Mouse (Mus musculus) hindbrain, embryonic 13.5 days (tissue): ENCODE results near the gene B4galt2. TPM values are rescaled to one million over a fixed set of nuclear protein-coding genes. Genes with fewer than 3 reads are reported as not detected.

Source experiments
- ATAC-seq: fragments of 200-750 bp; cut with Nextera tagmentation; 2 replicates; pipeline ENCODE4 v1.8.0; 2017; ENCODE audit warnings: moderate TSS enrichment; ENCODE audit not compliant: low FRiP score
- H3K27ac ChIP-seq: fragments of 300-500 bp; sonication (generic); 2 replicates; pipeline ENCODE4 v1.5.1; 2015; ENCODE audit warnings: inconsistent platforms, mild to moderate bottlenecking, moderate library complexity
- H3K27me3 ChIP-seq: fragments of 300-500 bp; sonication (generic); 2 replicates; pipeline ENCODE4 v1.6.1; 2015; ENCODE audit warnings: mild to moderate bottlenecking, inconsistent platforms
- H3K36me3 ChIP-seq: fragments of 300-500 bp; sonication (generic); 2 replicates; pipeline ENCODE4 v1.6.1; 2015; ENCODE audit warnings: mild to moderate bottlenecking, inconsistent platforms
- H3K4me1 ChIP-seq: fragments of 300-500 bp; sonication (generic); replicated peaks from 2 replicates; pipeline ENCODE4 v1.6.1; 2015; ENCODE audit warnings: inconsistent platforms
- H3K4me2 ChIP-seq: fragments of 300-500 bp; sonication (generic); 2 replicates; pipeline ENCODE4 v1.6.1; 2015; ENCODE audit warnings: inconsistent platforms, mild to moderate bottlenecking, moderate library complexity
- H3K4me3 ChIP-seq: fragments of 300-500 bp; sonication (generic); 2 replicates; pipeline ENCODE4 v1.5.1; 2015; ENCODE audit warnings: mild to moderate bottlenecking, inconsistent platforms
- H3K9ac ChIP-seq: fragments of 300-500 bp; sonication (generic); 2 replicates; pipeline ENCODE4 v1.6.1; 2015; ENCODE audit warnings: mild to moderate bottlenecking, inconsistent platforms
- H3K9me3 ChIP-seq: fragments of 300-500 bp; sonication (generic); 2 replicates; pipeline ENCODE4 v1.6.1; 2016; ENCODE audit warnings: inconsistent platforms
- WGBS: fragments of 180-500 bp; shearing (Covaris S2); methylation state at CpG from one replicate; pipeline ENCODE4 v1.1.7; 2015; 5-methylcytosine and 5-hydroxymethylcytosine counted together
- polyA plus RNA-seq: library from polyadenylated mRNA; unstranded; fragments of >200 nt; fragmentation: Nextera tagmentation; extraction: Ambion mirVana; gene quantifications from 2 replicates; pipeline ENCODE4 v1.2.1, GENCODE M21; 2015

Gene B4galt2
- polyA plus RNA-seq, 1 experiment from 2014 or later: 45.2 TPM

- H3K36me3 ChIP-seq: no peaks in the 10 kb centered on the region
- no peak overlapping the region for H3K4me2 ChIP-seq
- peaks cover 20% of the 10 kb centered on the region for H3K4me1 ChIP-seq
- no peak for ATAC-seq
- no peak overlapping the region for H3K9ac ChIP-seq
- 91% methylated on average over 5 of the region's 5 CpGs for WGBS
- no peak overlapping the region for H3K27ac ChIP-seq
- no peaks in the 10 kb centered on the region for H3K9me3 ChIP-seq
- no peak overlapping the region for H3K4me3 ChIP-seq
- H3K27me3 ChIP-seq: 0 out of 2 replicates have a peak, but pooled peaks cover 3% of the 10 kb centered on the region
Observed at GRCm38 (mm10) chr4:117844467-117844866, 38.8 kb downstream of the B4galt2 start.

GRCm38 (mm10) chr4:117843101-117843500 is 40.2 kb downstream of the B4galt2 start:
- H3K27ac ChIP-seq: no peak overlapping the region
- WGBS: 94% methylated on average over 5 of the region's 5 CpGs
- no peak for ATAC-seq

DNA sequence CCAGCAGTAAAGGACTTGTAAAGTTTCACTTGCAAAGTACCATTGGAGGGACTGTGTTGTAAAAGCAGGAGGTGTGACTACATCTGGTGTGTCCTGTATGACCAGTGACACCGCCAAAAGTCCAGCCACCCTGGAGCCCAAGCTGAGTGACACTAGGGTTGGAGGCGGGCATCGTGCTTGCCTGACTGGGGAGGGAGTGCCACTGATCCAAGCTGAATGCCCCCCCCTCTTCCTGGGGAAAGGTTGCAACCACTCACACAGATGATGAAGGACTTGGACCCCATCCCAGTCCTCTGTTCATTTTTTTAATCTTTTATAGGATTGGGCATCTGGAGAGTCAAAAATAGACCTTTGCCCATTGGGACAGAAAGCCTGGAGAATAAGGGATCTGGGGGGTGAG is 41.7 kb downstream of the B4galt2 start:
- Histone ChIP-seq H3K4me1 (peaks cover 7% of the 10 kb centered on the region), H3K9ac (no peak overlapping the region), H3K4me2 (no peak overlapping the region), H3K9me3 (no peaks in the 10 kb centered on the region), H3K27me3 (no peaks in the 10 kb centered on the region), H3K4me3 (no peak overlapping the region), H3K36me3 (no peaks in the 10 kb centered on the region), H3K27ac (no peak overlapping the region)
- 93% methylated on average over 3 of the region's 3 CpGs for WGBS
- no peak for ATAC-seq

More at GRCm38 (mm10) chr4:117843101-117843500, 40.2 kb downstream of the B4galt2 start:
- H3K4me1 ChIP-seq: peaks cover 12% of the 10 kb centered on the region
- no peak overlapping the region for H3K4me2 ChIP-seq
- H3K9me3 ChIP-seq: no peaks in the 10 kb centered on the region
- H3K27me3 ChIP-seq: no peaks in the 10 kb centered on the region
- H3K4me3 ChIP-seq: no peak overlapping the region
- no peak overlapping the region for H3K9ac ChIP-seq
- no peaks in the 10 kb centered on the region for H3K36me3 ChIP-seq

DNA sequence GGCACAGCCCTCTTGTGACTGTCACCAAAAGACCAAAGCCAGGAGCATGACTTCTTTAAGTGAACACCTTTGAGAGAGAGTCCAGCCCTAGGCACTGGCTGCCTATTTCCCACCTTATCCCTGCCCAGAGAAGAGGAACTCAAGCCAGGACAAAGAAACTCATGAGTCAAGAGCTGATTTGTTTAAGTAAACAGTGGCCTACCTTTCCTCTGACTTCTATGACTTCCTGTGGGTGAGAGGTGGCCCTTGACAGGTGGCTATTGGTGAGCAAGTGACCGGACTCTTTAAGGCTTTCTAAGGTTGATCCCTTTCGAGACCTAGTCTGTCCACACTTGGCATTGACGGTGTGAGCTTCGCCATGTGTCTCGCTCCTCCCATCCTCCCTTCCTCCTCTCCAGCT is 42.5 kb downstream of the B4galt2 start:
- Histone ChIP-seq H3K9me3 (no peaks in the 10 kb centered on the region), H3K36me3 (no peaks in the 10 kb centered on the region), H3K27ac (no peak overlapping the region), H3K9ac (no peak overlapping the region), H3K27me3 (no peaks in the 10 kb centered on the region), H3K4me3 (no peak overlapping the region), H3K4me2 (no peak overlapping the region), H3K4me1 (peaks cover 6% of the 10 kb centered on the region; the same call in 1 of the 2 replicates)
- ATAC-seq: no peak
- WGBS: 89% methylated on average over 5 of the region's 5 CpGs

- Histone ChIP-seq H3K36me3 (no peaks in the 10 kb centered on the region), H3K27me3 (no peaks in the 10 kb centered on the region), H3K4me2 (no peak overlapping the region), H3K9ac (0 out of 2 replicates have a peak overlapping the region, but pooled peaks have one; percentile 24), H3K4me1 (peaks cover 10% of the 10 kb centered on the region), H3K4me3 (no peak overlapping the region), H3K27ac (no peak overlapping the region), H3K9me3 (no peaks in the 10 kb centered on the region)
- ATAC-seq: no peak
- WGBS: 81% methylated on average over 6 of the region's 6 CpGs
Observed at GRCm38 (mm10) chr4:117839366-117839765, 43.9 kb downstream of the B4galt2 start.

DNA sequence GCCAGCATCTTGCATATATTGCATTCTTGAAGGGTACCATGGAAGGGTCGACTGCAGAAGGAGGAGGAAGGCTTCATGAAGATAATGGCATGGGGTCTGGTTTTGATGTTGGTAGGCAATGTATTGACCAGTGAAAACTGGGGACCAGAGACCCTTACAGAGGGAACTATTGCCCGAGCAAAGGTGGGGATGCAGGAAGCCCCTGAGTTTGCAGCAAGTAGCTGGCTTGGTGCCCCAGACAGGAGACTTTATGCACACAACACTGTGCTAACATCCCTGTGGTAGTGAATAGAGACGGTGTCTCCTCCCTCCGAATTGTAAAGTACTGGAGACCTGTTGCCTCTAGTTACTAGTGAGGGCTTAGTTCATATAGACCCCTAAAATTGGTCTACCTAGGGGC is 46.0 kb downstream of the B4galt2 start:
- H3K4me1 ChIP-seq: peaks cover 12% of the 10 kb centered on the region
- no peaks in the 10 kb centered on the region for H3K36me3 ChIP-seq
- H3K4me3 ChIP-seq: peak overlapping the region; percentile 58; the same call in 1 of the 2 replicates
- peaks cover 15% of the 10 kb centered on the region; the same call in 1 of the 2 replicates for H3K27me3 ChIP-seq
- no peak overlapping the region for H3K27ac ChIP-seq
- no peak for ATAC-seq
- H3K4me2 ChIP-seq: peak overlapping the region; percentile 88; the same call in 1 of the 2 replicates
- no peak overlapping the region for H3K9ac ChIP-seq
- 72% methylated on average over 4 of the region's 4 CpGs for WGBS
- H3K9me3 ChIP-seq: no peaks in the 10 kb centered on the region

DNA sequence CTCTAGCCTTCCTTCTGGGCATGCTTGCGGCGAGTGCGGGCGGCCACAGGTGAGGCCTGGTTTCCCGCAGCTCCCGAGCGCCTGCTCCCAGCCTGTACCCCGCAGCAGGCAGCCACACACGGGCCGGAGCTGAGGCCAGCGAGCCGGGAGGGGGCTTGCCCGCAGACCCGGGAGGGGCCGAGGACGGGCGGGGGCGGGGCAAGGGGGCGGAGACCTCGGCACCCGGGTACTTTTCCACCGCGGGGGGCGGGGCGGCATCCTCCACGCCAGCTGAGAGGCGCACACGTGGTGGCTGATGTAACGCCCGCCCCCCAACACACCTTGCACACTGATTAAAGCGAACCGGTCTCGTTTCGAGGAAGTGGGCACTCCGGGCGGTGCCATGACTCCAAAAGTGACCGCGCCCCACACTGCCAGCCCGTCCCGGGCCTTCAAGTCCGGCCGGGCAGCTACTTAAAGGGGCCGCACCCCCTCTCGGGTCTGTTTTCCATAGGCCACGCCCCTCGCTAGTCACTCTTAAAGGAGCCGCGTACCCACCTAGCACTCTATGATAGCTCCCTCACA is 47.0 kb downstream of the B4galt2 start:
- no peaks in the 10 kb centered on the region for H3K36me3 ChIP-seq
- peak; percentile 92 for ATAC-seq
- H3K4me1 ChIP-seq: peaks cover 12% of the 10 kb centered on the region
- peak overlapping the region; percentile 88 for H3K4me2 ChIP-seq
- WGBS: under 1% methylated on average over 47 of the region's 48 CpGs
- peak overlapping the region; percentile 86 for H3K9ac ChIP-seq
- H3K9me3 ChIP-seq: no peaks in the 10 kb centered on the region
- peaks cover 18% of the 10 kb centered on the region; the same call in 1 of the 2 replicates for H3K27me3 ChIP-seq
- peak overlapping the region; percentile 91 for H3K27ac ChIP-seq
- H3K4me3 ChIP-seq: peak overlapping the region; percentile 58

DNA sequence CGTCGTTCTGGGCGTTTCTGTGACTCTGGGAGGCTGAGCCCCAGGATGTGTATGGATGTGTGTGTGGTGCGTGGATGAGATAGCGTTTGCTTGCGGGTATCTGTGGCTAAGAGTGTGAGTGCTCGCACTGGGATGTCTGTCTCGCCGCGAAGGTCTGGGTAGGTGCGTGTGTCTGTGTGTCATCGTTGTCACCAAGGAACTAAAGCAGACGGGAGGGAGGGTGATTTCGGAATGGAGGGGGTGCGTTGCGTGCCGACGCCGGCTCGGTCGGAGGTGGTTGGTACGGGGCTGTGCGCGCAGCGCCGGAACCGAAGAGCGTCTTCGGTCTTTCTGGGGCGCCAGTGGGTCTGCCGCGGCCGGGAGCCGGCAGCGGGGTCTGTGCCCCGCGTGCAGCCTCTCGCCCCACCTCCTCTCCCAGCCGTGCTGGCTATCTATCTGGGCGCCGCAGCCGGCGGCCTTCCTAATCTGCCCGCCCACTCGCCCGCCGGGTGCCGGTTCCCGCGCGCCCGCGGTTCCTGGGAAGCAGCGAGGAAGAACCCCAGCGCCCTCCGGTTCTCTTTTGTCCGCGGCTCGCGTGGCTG is 47.7 kb downstream of the B4galt2 start:
- H3K27ac ChIP-seq: peak overlapping the region; percentile 91
- peaks cover 22% of the 10 kb centered on the region; the same call in 1 of the 2 replicates for H3K27me3 ChIP-seq
- no peaks in the 10 kb centered on the region for H3K36me3 ChIP-seq
- H3K4me2 ChIP-seq: peak overlapping the region; percentile 88
- WGBS: 0% methylated on average over 60 of the region's 60 CpGs
- peak overlapping the region; percentile 58 for H3K4me3 ChIP-seq
- peak overlapping the region; percentile 86 for H3K9ac ChIP-seq
- peaks cover 12% of the 10 kb centered on the region for H3K4me1 ChIP-seq
- ATAC-seq: peak; percentile 52
- no peaks in the 10 kb centered on the region for H3K9me3 ChIP-seq

DNA sequence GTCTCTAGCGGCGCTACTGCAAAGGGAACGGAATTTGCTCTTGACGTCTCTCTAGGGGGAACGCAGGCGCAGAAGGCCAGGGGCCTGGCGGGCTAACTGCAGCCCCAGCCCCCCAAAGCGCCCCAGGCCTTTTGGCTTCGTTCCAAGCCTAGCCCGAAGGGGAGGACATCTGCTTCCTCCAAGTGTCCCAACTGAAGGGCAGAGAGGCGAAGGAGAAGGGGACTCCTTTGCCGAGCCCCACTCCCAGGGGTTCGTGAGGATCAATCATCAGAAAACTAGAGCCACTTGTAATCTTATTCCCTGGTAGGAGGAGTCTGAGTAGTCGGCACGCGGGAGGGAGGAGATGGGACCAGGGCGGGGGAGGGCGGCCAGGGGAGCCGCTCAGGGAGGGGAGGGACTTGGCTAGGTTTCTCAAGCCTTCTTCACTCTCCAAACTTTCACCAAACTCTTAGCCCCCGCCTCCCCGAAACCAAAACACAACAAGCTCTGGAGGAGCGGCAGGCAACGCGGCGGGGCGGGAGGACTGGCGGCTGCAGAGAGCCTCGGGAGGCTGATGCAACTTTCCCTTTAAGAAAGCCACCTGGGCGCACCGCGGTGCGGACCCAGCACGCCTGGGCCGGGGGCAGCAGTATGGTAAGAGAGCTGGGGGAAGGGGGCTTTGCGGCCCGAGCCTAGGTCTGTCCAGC is 48.3 kb downstream of the B4galt2 start:
- Histone ChIP-seq H3K27me3 (peaks cover 26% of the 10 kb centered on the region), H3K9me3 (no peaks in the 10 kb centered on the region), H3K36me3 (no peaks in the 10 kb centered on the region), H3K27ac (peak overlapping the region; percentile 91), H3K4me1 (peaks cover 18% of the 10 kb centered on the region), H3K4me2 (peak overlapping the region; percentile 88), H3K9ac (peak overlapping the region; percentile 86), H3K4me3 (peak overlapping the region; percentile 58)
- WGBS: 0% methylated on average over 36 of the region's 36 CpGs
- ATAC-seq: peak; percentile 38

DNA sequence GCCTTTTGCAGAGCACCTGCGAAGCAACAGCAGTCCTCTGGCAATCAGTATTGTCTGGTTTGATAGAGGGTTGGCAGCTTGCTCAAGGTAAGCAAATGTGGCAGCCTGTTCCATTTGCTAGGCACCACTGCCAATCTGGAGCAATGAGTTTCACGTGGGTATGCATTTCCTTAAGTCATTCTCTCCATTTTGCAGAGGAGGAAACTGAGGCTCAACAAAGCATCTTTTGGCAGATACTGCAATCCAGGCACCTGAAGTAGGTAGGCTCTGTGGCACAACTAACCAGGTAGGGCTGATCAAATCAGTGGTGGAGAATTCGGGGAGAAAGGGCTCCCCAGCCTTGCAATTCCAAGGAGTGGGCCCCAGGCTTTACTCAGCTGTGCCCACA is 48.8 kb downstream of the B4galt2 start, which contains the start of gene Slc6a9:
TSS of gene Slc6a9 (plus strand) at position 50 of the 388 bp plus-strand sequence.
- Histone ChIP-seq H3K27ac (peak within 1 kb of the TSS; percentile 91), H3K9me3 (no peaks in the 10 kb centered on the region), H3K4me3 (peak within 1 kb of the TSS; percentile 58), H3K4me1 (peaks cover 23% of the 10 kb centered on the region), H3K4me2 (peak within 1 kb of the TSS; percentile 88), H3K27me3 (peaks cover 28% of the 10 kb centered on the region), H3K9ac (peak within 1 kb of the TSS; percentile 86), H3K36me3 (no peaks in the 10 kb centered on the region)
- WGBS: 18% methylated on average over 3 of the region's 3 CpGs
- ATAC-seq: no peak

DNA sequence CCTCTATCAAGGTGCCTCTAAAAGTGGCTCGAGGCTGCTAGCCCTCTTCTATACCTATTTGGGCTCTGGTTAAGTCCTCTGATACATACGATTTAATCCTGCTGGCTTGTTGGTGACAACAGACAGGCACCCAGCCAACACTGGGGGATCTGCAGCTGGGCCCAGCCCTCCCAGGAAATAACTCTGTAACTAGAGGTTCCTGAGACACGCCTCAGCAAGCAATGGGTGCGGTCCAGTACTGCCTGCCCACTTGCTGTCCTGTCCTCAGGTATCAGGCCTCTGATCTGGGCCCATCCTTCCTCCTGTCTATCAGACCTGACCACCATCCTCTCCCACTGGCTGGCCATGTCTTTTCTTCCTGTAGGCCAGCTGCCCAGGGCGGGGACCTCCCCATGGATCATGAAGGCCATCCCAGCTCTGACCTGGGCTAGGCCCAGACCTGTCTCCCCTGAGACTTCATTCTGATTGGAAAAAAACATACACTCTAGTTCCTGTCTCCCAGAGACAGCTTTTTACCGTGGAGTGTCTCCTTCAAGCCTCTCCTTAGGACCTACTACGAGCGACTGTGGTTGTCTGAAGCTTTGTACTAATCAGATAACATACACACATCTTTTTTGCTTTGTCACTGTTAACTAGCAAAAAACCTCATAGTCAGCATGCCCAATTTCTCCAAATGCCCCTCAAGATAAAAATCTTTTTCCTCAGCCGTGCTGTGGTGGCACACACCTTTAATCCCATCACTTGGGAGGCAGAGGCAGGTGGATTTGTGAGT is 51.2 kb downstream of the B4galt2 start:
- H3K36me3 ChIP-seq: no peaks in the 10 kb centered on the region
- peaks cover 20% of the 10 kb centered on the region for H3K4me1 ChIP-seq
- no peak overlapping the region for H3K27ac ChIP-seq
- no peaks in the 10 kb centered on the region for H3K9me3 ChIP-seq
- no peak for ATAC-seq
- no peak overlapping the region for H3K4me2 ChIP-seq
- peaks cover 28% of the 10 kb centered on the region for H3K27me3 ChIP-seq
- 87% methylated on average over 9 of the region's 9 CpGs for WGBS
- no peak overlapping the region for H3K9ac ChIP-seq
- no peak overlapping the region for H3K4me3 ChIP-seq

- Histone ChIP-seq H3K27me3 (peaks cover 28% of the 10 kb centered on the region), H3K4me1 (peaks cover 20% of the 10 kb centered on the region), H3K4me2 (no peak overlapping the region), H3K27ac (no peak overlapping the region), H3K9me3 (no peaks in the 10 kb centered on the region), H3K36me3 (no peaks in the 10 kb centered on the region), H3K4me3 (no peak overlapping the region), H3K9ac (no peak overlapping the region)
- WGBS: 69% methylated on average over 2 of the region's 2 CpGs
- ATAC-seq: no peak
Observed at GRCm38 (mm10) chr4:117831499-117831898, 51.8 kb downstream of the B4galt2 start.
